Mouse (Mus musculus) lung, postnatal 0 days (tissue): ENCODE measurements around the gene Tmem205.

Experiments used
- CTCF ChIP-seq: IDR thresholded peaks from 2 replicates; pipeline ENCODE4 v1.5.1; 2016; ENCODE audit warnings: antibody characterized with exemption, mild to moderate bottlenecking
- EP300 ChIP-seq: IDR thresholded peaks from 2 replicates; pipeline ENCODE4 v1.6.1; 2016; ENCODE audit warnings: antibody characterized with exemption, mild to moderate bottlenecking, control low read depth

DNA sequence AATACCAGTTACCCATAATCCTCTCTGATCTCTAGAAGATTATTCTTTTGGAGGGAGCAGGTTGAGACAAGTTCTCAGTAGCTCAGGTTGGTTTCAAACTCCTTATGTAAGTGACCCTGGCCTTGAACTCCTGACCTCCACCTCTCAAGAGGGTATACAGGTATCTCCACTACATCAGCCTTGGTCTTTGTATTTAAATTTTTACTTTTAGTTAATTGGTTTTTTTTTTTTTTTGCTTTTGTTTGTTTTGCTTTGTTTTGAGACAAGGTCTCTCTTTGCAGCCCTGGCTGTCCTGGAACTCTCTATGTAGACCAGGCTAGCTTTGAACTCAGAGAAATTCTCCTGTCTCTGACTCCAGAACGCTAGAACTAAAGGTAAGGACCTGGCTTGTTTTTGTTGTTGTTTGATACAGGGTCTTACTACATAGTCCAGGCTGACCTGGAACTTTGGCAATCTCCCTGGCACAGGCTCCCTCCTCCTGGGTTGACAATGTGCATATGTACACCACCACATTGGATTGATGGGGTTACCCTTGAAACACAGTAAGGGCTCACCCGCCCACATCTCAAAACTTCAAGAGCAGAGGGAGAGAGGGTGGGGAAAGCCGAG, 3.8 kb downstream of the Tmem205 start:
- TF ChIP-seq CTCF: no peak
- TF ChIP-seq EP300: no peak
